Mouse (Mus musculus): ENCODE data around the gene Socs2.

Gene Socs2

DNA sequence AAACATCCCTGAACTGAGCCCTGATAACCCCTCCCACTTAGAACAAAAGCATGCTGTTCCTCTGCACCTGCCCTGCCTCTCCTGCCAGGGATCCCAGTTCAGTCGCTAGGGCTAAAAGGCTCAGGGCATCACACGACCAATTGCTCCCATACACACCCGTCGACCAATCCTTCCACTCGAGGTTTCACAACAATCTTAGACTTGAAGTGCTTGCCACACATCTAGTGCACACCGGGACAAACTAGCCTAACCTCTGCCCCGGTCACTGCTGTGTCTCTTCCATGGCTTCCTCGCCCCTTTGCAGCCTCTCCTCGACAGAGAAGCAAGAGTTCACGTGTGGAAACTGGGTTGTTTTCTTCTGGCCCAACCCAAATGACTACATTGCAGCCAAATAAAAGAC, 3.3 kb upstream of the Socs2 start:
- no peak for DNase-seq (ENCODE audit: low read depth, low spot score)

DNA sequence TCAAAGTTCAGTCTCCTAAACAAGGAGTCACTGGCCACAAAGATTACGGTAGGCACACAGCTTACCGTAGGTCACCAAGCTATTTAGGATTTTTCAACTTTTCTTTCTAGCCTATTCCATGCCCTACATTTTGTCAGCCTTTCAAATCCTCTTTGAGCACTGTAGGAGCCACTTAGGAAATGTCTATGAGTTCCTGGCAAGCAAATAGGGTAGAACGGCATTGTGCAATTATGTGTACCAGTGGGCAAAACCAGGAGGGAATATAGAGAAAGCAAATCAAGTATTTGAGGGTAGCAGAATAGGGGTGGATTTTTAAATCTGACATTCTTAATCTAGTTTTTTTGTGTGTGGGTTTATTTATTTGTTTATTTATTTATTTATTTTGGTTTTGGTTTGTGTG, 2.7 kb upstream of the Socs2 start:
- DNase-seq (ENCODE audit: low read depth, low spot score) = no peak

DNA sequence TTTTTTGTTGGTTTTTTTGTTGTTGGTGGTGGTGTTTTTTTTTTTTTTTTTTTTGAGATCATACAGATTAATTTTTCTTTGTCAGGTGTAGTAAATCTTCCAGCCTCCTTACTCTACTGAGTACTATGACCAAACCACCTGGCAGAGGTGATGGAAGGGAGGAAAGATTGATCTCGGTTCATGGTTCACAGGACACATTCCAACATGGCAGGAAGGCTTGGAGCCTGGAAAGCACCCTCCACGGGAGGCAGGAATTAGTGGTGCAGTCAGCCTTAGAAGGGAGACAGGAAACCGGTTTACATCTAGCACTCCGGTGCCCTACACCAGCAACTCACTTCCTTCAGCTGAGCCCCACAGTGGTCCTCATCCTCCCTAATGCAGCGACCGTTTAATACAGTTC, 1.7 kb upstream of the Socs2 start:
- no peak for DNase-seq (ENCODE audit: low read depth, low spot score)

DNA sequence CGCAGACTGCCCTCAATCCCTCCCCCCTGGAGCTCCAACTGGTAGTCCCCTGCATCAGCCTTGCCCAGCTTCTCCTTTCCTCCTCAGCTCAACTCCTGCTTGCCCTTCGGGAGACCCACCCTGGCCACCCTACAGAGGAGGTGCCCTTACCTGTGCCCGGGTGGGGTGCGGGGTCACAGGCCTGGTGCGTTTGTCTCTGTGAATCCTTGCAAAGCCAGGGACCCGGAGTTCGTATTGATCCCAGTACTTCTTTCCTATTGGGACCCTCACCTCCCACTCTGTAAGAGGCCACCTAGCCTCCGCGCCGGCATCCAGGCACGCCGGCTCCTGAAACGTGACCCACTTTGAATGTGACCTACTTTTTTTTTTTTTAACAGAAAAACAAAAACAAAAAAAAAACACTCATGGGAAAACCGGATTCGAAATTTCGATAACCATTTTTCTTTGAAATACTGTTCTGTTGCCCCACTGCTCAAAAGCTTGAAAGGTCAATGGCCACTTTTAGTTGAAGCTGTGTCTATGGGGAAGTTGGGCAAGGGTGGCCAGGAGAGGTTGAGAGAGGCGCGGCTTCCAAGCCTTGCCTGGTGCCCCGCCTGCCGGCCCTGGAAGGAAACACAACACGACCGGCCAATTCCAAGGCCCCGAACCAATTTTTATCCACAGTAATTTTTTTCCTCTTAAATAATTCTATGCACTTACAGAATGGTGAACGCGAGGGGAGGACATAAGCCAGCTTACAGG, 686 bp upstream of the Socs2 start:
- DNase-seq (ENCODE audit: low read depth, low spot score) = no peak

DNA sequence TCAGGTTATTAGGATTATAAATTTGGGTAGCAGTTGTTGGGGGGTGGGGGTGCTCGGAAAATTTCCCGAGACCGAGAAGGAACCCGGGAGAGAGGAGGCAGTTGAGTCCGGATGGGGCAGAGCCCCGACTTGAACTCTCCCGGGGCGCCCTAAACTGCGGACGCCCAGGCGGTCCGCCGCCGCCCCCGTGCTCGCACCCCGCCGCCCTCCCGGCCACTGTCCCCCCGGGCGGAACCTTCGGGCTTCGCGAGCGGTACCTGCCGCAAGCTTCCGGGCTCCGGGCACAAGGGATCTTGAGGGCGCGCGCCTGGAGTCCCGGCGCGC, 657 bp downstream of the Socs2 start:
- DNase-seq (ENCODE audit: low read depth, low spot score) = no peak

DNA sequence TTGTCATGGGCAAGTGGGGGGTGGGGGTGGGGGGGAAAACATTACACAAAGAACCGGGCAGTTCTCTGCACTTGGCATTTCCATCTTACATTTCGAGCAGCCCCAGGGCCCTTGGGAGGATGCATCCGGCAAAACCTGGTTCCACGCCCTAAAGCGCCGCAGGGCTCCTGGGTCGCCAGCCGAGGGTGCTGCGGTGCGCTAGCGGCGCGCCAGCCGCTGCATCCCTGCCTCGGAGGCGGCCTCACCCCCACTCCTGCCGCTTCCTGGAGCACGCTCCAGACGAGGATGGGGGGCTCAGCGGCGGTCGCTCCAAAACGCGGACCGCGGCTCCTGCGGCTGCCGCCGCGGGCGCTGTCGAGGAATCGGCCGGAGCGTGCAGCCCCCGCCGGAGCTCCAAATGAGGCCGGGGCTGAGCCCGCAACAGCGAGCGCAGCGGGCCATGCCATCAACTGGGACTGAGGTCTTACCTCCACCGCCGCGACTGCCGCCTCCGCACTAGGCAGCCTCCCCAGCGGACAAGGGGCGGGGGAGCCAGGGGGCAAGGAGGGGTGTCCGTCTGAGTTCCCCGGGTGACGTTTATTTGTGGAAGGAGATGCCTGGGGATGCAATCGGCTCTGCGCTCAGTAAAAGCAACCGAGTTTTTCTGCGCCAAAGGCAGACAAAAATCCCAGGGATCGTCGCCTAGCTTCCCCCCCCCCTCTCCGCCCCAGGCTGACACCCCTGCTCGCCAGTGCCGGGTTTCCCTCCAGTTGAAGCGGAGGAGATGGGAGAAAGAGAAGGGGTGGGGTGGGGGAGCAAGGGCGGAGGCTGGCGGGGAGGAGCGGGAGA, 1.2 kb downstream of the Socs2 start:
- DNase-seq (ENCODE audit: low read depth, low spot score) = no peak

DNA sequence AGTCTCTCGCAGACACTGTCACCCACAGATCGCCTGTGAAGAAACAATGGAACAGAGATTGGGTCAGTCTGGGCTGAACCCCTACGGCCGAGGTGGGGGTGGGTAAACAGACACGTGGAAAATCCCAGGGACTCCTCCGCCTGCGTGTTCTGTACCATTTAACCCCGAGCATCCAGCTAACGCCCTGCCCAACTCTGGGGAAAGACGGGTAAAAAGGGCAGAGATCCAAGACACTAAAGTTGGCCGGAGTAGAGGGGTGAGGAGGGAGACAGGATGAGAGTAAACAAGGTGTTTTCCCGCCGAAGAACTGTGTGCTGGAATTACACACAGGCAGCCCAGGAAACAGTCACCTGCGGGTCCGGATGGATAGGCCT, 1.8 kb downstream of the Socs2 start:
- DNase-seq (ENCODE audit: low read depth, low spot score) = no peak

DNA sequence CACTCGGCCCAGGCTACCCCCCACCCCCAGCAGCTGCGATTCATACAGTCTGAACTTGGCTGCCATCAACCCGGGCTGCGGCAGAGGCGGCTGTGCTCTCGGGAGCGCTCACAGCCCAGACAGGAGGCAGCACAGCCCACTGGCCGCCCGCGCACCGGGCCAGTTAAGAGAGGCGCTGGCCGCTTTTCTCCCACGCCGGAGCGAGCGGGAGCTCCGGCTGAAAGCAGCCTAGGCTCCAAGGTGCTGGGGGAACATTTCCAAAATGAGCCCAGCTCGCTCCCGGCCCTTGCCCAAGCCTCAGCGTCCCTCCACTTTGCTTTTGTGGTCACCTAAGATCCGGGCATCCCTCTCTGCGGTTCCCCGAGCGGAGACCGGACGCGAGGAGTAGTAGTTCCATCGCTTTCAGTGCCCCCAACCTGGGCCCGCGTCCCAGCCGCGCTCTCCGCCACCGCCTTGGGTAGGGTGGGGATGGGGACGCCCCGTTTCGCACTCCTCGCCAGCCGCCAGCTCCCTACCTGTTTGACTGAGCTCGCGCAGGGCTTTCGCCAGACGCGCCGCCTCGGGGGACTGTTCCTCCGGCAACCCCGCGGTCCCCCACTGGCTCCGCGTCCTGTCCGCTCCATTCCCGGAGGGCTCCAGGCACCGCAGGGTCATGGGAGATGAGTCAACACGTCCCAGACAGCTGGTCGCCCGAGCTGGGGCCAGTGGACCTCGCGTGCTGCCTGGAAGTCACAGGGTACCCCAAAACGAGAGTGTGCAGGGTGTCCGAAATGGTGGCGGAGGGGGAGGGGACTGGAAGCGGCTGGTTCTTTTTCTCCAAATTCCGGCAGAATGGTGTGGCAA, 2.4 kb downstream of the Socs2 start:
- no peak for DNase-seq (ENCODE audit: low read depth, low spot score)

DNA sequence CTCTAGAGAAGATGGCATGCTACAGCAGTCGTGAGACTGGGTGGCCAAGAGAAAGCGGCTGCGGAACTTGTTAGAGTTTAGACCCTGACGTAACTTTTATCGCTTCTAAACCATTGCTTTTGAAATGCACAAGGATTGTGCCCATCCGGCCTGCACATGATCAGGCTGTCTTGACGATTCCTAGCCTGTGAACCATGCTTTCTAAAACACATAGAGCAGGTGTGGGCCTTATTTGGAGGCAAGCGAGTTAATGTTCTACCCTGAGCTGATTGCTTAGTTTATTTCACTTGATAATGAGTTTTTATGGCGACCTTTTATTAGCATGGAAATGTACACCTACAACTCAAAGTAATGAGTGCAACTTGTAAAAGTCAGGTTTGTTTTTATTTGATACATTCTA, 5.8 kb downstream of the Socs2 start:
- DNase-seq (ENCODE audit: low read depth, low spot score) = no peak

DNA sequence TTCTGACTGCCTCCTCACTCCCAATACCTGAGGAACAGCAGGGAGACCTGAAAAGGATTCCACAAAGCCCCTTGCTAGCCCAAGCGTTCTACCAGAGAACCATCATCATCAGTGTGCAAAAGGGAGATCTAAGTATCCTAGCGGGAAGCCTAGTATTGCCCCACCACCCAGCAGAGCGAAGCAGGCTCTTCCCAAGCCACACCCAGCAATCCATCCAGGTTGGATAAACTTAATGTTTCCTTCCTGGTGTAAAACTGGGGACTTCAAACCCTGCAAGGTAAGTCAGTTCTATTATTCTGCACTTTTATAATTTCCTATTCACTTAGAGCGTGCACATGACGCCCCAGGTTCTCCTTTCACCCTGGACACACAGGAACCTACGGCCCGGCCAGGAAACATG, 6.3 kb downstream of the Socs2 start:
- DNase-seq (ENCODE audit: low read depth, low spot score) = no peak

DNA sequence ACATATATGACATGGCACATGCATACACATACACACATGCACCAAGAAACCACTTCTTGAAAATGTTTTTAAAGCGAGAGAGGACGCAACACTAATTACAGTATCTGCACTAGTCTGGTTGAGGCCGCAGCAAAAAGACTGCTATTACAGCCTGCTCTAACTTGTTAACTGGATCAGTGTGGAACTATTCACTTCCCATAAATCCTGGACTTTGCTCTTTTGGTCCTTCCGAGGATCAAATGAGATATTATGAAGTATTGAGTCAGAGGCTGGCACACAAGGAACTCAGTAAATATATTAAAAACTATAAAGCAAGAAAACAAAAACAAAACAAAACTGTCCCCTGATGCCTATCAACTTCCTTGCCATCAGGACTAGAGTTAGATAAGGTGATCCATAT, 6.8 kb downstream of the Socs2 start:
- no peak for DNase-seq (ENCODE audit: low read depth, low spot score)

DNA sequence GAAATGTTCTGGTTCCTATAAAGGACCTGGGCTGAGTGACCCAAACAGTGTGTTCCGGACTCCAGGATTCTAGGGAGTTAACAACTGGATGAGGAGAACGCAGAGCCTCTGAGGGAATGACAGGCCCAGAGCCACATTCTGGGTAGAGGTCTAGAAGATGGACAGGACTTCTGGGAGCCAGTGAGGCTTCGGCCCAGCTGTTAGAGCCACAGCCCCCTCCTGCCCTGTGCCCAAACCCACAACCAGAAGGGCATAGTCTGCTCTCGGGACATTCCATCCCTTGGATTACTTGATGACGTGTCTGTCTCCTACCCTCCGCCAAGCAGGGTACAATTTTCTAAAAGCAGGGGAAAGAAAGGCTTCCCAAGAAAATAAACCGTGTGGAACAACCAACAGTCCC, 7.8 kb downstream of the Socs2 start:
- DNase-seq (ENCODE audit: low read depth, low spot score) = no peak

DNA sequence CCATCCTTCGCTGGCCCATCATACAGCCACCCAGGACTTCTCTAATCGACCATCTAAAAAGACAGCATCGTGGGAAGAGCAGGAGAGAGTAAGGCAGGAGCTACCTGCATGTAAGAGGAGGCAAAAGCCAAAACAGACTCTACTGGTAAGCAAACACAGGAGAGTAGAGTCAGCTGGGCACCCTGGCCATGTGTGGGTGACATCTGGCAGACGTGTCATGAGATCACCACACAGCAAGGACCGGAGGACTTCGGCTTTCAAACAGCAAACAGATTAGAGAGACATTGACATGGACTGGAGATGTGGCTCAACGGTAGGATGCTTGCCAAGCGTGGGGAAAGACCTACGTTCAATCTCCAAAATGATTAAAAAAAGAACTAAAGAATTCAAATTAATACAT, 8.5 kb downstream of the Socs2 start:
- no peak for DNase-seq (ENCODE audit: low read depth, low spot score)

DNA sequence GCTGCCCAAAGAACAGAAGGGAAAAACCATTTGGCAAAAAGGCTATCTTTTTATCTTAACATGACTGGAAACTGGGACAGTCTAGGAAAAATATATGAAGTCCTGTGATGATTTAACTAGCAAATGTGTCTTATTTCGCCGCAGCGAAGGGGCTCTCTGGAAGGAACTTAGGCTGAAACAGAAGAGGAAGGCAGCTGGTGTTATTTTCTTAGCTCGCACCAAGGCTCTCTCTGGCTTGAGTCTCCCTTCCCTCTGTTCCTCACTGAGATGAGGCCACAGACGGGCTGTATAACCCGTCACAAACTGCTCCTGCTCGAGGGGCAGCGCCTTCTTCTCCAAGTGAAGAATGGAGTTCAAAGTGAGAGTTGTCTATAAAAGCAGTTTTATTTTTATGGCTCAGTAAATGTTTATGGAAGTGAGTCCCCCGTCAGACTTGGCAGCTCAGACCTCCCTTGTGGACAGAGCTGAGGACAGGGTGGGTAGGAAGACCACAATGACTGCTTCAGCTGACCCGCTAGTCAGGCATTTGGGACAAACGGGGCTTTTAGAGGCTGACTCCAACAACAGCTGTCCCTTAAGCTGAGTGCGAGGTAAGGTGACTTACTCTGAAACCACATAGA, 9.3 kb downstream of the Socs2 start:
- DNase-seq (ENCODE audit: low read depth, low spot score) = no peak

DNA sequence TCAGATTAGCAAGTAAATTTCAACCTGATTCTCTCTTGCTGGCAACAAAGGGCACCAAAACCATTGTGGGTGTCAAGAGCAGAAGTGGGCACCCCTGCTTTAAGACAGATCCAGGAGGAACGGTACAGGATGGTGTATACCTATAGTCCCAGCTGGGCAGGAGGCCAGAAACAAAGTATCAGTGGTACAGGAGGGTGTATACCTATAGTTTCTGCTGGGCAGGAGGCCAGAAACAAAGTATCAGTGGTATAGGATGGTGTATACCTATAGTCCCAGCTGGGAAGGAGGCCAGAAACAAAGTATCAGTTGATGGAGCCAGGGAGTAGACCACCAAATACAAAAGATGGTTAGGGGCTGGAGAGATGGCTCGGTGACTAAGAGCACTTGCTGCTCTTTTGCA, 12.2 kb downstream of the Socs2 start:
- DNase-seq (ENCODE audit: low read depth, low spot score) = no peak

DNA sequence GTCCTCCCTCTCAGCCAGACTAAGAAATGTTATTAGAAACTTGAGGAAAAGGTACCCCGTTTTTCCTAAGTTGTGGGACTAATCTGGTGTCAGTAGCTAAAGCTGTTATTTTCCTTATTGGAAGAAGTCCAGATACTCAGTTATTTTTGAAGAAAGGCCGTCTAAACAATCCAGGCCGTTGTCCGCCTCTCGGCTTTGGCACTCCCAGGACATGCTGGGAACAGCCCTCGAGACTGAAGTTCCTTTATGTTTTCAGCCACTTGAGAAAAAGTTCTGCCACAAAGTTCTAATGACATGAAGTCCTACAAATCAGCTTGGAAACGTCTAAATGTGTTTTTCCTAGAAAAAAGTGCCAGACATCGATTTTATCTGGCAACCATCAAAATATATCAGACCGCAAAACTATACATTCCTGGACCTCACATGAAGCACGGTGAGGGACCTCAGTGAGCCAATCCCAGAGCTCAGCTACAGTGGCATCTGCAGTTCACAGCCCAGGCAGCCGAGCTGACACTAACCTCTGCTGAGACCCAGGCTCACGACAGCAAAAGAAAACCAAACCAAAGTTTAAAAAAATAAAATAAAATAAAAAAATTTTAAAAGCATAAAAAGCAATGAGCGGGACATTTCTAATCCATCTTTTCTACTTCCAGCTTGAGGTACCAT, 17.2 kb downstream of the Socs2 start:
- no peak for DNase-seq (ENCODE audit: low read depth, low spot score)

DNA sequence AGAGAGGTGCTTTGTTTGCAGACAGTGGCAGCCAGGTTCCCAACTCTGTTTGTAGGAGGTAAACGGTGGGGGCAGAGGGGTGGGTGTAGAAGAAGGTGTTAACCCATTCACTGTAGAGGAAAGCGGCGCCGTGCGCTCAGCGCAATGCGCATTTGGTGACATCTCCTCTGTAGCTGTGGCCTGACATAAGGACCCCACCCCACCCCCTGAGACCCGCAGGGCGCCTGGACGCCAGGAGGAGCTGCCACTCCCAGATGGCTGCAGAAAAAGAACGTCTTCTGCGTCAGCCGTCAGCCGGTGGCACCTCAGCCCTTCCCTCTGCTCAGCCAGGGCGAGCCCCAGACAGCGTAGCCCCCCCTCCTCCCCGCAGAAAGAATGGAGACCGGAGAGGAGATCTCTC, 18.5 kb downstream of the Socs2 start:
- no peak for DNase-seq (ENCODE audit: low read depth, low spot score)

DNA sequence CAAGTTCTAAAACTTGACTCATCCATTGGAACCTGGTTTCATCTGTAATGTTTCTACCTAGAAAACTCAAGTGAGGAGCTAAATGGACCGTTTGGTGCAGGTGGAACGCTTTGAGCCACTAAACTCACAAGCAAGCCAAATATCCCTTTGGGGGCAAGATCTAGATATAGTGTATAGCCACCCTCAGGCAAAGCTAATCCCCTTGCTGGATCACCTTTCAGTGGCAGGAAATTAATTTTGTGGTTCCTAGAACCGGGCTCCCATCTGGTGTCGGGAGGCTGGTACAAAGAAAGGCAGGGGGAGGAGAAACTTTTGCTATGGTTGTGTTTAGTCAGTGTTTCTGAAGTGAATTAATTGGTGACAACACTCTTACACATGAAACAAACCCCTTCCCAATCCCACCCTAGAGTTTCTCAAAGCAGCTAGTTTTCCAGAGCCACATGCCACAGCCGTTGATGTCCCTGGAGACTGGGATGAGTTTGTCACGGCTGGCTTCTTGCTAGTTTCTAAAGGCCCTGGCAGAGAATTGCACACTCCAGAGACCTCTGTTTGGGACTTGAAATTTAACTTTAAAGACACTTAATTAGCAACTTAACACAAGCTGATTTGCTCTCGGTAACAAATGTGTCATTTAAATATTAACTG, 19.7 kb downstream of the Socs2 start:
- DNase-seq (ENCODE audit: low read depth, low spot score) = no peak

DNA sequence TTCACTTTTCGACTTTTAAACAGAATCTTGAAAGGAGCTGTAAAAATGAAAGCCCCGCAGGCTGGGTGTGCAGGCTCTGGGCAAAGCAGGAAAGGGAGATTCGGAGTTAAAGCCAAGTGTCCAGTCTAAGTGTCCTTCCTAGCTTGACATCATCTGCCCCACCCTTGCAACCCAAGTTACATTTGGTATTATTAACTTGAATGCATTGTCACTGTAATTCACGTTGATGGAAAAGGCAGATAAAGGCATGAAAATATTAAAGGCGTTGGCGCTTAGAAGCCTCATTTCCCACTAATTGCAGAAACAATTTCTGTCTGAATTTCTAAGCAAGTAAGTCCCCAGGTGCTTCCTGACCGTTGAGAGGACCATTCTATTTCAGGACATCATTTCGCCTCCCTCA, 20.6 kb downstream of the Socs2 start:
- no peak for DNase-seq (ENCODE audit: low read depth, low spot score)

DNA sequence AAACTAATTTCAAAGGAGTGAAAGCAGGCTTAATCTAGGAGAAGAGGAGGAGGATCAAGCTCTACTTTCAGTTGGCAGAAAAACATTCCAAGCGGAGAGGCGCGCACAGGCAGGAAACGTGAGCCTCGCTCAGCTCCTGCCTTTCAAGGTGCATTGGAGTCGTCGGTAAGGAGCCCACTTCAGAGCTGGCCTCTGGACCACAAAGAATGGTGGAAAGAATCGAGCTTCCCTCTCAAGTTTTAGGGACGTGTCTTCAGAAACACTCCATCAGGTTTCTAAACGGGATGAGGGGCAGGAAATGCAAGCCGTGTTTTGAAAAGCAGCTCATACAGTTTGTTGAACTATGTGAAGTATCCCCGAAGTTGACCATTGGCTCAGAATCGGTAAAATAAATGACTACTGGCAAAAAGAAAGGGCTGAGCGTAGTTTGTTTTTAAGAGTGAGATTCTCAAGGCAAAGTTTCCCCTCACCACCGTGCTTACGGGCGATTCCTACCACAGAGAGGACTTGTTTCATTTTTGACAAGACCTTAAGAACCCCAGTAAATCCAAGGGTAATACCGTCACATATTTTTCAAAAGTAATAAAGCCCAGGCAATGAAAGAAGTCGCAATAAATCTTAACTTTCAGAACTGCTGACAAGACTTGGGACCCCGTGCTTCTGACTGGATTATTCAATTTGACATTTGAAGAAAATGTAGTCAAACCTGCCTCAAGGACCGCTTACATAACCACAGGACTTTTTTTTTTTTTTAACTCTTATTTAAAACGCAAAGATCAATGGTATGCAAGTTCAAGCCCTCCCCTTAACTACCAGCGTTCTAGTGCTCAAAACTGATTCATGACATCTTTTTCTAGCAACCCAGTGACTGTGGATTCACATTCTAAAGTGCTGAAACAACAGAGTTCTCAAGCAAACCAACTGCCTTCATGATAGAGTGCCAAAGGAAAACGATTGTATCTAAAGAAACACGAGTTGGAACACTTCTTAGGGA, 21.9 kb downstream of the Socs2 start:
- no peak for DNase-seq (ENCODE audit: low read depth, low spot score)
